Mouse (Mus musculus): ENCODE data around the gene Nipa1. TPM values are rescaled to one million over a fixed set of nuclear protein-coding genes. Genes with fewer than 3 reads are reported as not detected.

The Nipa1 gene
- polyA plus RNA-seq, 1 experiment from 2014 or later, result 11.0 TPM

- Histone ChIP-seq H3K9me3 (ENCODE audit: control insufficient read depth, low read length) (no peaks in the 10 kb centered on the region), H3K4me3 (ENCODE audit: low read depth, low read length) (no peak overlapping the region), H3K4me2 (ENCODE audit: low read depth) (no peak overlapping the region), H3K4me1 (ENCODE audit: control insufficient read depth, insufficient read depth, low read length) (no peaks in the 10 kb centered on the region), H3K27me3 (ENCODE audit: control insufficient read depth, insufficient read depth, low read length) (no peaks in the 10 kb centered on the region), H3K36me3 (ENCODE audit: control insufficient read depth, insufficient read depth, low read length) (no peaks in the 10 kb centered on the region), H3K9ac (ENCODE audit: low read length) (no peak overlapping the region), H3K27ac (ENCODE audit: low read depth, low read length) (no peak overlapping the region)
- DNase-seq (ENCODE audit: low spot score) (no peak), ATAC-seq (ENCODE audit: insufficient read depth, low FRiP score, low TSS enrichment) (no peak)
- 96% methylated on average over 4 of the region's 4 CpGs for WGBS
Observed at GRCm38 (mm10) chr7:55938341-55938740, 81.4 kb downstream of the Nipa1 start.

- 96% methylated on average over 2 of the region's 2 CpGs for WGBS
- Histone ChIP-seq H3K9me3 (ENCODE audit: control insufficient read depth, low read length) (no peaks in the 10 kb centered on the region), H3K4me3 (ENCODE audit: low read depth, low read length) (no peak overlapping the region), H3K27ac (ENCODE audit: low read depth, low read length) (no peak overlapping the region), H3K27me3 (ENCODE audit: control insufficient read depth, insufficient read depth, low read length) (no peaks in the 10 kb centered on the region), H3K4me1 (ENCODE audit: control insufficient read depth, insufficient read depth, low read length) (no peaks in the 10 kb centered on the region), H3K4me2 (ENCODE audit: low read depth) (no peak overlapping the region), H3K36me3 (ENCODE audit: control insufficient read depth, insufficient read depth, low read length) (no peaks in the 10 kb centered on the region; the same call in 1 of the 2 replicates), H3K9ac (ENCODE audit: low read length) (no peak overlapping the region)
- no peak for ATAC-seq (ENCODE audit: insufficient read depth, low FRiP score, low TSS enrichment)
- no peak for DNase-seq (ENCODE audit: low spot score)
Observed at GRCm38 (mm10) chr7:55935025-55935424, 84.7 kb downstream of the Nipa1 start.

- Histone ChIP-seq H3K9me3 (ENCODE audit: control insufficient read depth, low read length) (no peaks in the 10 kb centered on the region), H3K9ac (ENCODE audit: low read length) (no peak overlapping the region), H3K4me3 (ENCODE audit: low read depth, low read length) (no peak overlapping the region), H3K4me2 (ENCODE audit: low read depth) (no peak overlapping the region), H3K27me3 (ENCODE audit: control insufficient read depth, insufficient read depth, low read length) (no peaks in the 10 kb centered on the region), H3K36me3 (ENCODE audit: control insufficient read depth, insufficient read depth, low read length) (peaks cover 4% of the 10 kb centered on the region), H3K4me1 (ENCODE audit: control insufficient read depth, insufficient read depth, low read length) (no peaks in the 10 kb centered on the region), H3K27ac (ENCODE audit: low read depth, low read length) (no peak overlapping the region)
- DNase-seq (ENCODE audit: low spot score) (no peak), ATAC-seq (ENCODE audit: insufficient read depth, low FRiP score, low TSS enrichment) (no peak)
- WGBS, result 88% methylated on average over 2 of the region's 2 CpGs
Observed at GRCm38 (mm10) chr7:55928649-55929048, 91.1 kb downstream of the Nipa1 start.

Other genes with a start within 250 kb of the Nipa1 start
- gene Tubgcp5, start 225.8 kb downstream of the Nipa1 start, polyA plus RNA-seq (2014; fragmentation: Nextera tagmentation; extraction: Ambion mirVana), result 32.5 and 34.0 TPM in 2 replicates
- 87.9 and 90.7 TPM in 2 replicates for gene Cyfip1, start 178.2 kb downstream of the Nipa1 start, polyA plus RNA-seq (2014; fragmentation: Nextera tagmentation; extraction: Ambion mirVana)
- gene Nipa2, start 57.5 kb downstream of the Nipa1 start, polyA plus RNA-seq (2014; fragmentation: Nextera tagmentation; extraction: Ambion mirVana), result 51.9 and 53.0 TPM in 2 replicates
- 31.3 and 32.2 TPM in 2 replicates for gene Herc2, start 30.2 kb upstream of the Nipa1 start, polyA plus RNA-seq (2014; fragmentation: Nextera tagmentation; extraction: Ambion mirVana)
- gene Oca2, start 219.8 kb upstream of the Nipa1 start, polyA plus RNA-seq (2014; fragmentation: Nextera tagmentation; extraction: Ambion mirVana), result 0.09 TPM in 2 replicates